Mouse (Mus musculus): ENCODE results near the gene Paxx. TPM values are rescaled to one million over a fixed set of nuclear protein-coding genes. Genes with fewer than 3 reads are reported as not detected.

The Paxx gene
- polyA plus RNA-seq, 1 experiment from 2014 or later, result 31.1 TPM

GRCm38 (mm10) chr2:25461407-25461806, 513 bp upstream of the Paxx start:
- peaks cover 36% of the 10 kb centered on the region for H3K4me1 ChIP-seq (replicated peaks)
- peak overlapping the region; percentile 67 for H3K4me3 ChIP-seq
- H3K36me3 ChIP-seq, result no peaks in the 10 kb centered on the region
- no peaks in the 10 kb centered on the region for H3K27me3 ChIP-seq
- no peak for ATAC-seq (replicated peaks; ENCODE audit: insufficient number of reproducible peaks, insufficient read depth, low FRiP score, low read depth)
- no peaks in the 10 kb centered on the region for H3K9me3 ChIP-seq (replicated peaks)
- WGBS, result 21% methylated on average over 3 of the region's 3 CpGs
- H3K9ac ChIP-seq, result peak overlapping the region; percentile 57
- peak overlapping the region; percentile 85 for H3K4me2 ChIP-seq
- peak overlapping the region; percentile 92 for H3K27ac ChIP-seq

DNA sequence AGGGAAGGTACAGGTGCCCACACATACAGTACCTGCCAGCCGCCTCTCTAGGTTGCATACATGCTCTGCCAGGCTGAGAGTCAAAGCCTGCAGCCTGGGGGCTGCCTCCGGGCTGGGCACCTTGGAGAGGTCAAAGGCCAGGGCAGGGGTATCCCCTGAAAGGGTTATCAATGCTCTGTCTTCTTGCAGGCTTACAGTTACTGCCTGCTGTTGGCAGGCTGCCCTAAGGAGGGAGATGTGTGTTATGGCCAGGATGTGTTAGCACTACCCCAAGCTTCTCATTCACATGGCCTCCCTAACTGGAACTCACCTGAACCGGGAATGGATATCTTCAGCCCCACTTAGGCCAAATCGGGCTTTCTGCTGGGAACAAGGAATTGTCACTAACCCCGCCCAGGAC, 759 bp downstream of the Paxx start:
- peak overlapping the region; percentile 85 for H3K4me2 ChIP-seq
- no peaks in the 10 kb centered on the region for H3K27me3 ChIP-seq
- peaks cover 38% of the 10 kb centered on the region for H3K4me1 ChIP-seq (replicated peaks)
- no peaks in the 10 kb centered on the region for H3K36me3 ChIP-seq
- 24% methylated on average over 5 of the region's 5 CpGs for WGBS
- peak overlapping the region; percentile 67 for H3K4me3 ChIP-seq
- no peak for ATAC-seq (replicated peaks; ENCODE audit: insufficient number of reproducible peaks, insufficient read depth, low FRiP score, low read depth)
- no peaks in the 10 kb centered on the region for H3K9me3 ChIP-seq (replicated peaks)
- H3K9ac ChIP-seq, result peak overlapping the region; percentile 72
- H3K27ac ChIP-seq, result peak overlapping the region; percentile 92

DNA sequence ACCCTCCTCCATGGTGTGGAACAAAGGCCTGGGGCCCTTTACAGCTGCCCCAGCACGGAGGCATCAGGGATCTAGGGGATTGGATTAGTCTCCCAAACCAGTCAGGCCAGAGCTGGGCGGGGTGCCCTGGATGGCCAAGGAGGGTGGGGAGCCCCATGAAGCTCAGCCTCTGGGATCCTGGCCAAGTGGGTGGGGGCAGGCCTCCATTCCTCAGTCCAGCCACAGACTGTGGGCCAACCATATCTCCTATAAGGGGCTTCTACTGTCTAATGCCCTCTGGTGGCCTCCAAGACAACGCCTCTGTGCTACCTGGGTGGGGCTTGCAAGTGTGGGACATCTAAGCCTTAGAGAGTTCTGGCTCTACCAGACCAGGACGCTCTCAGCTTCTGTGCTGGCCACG, 2.0 kb downstream of the Paxx start:
- Histone ChIP-seq H3K9me3 (replicated peaks) (no peaks in the 10 kb centered on the region), H3K4me3 (no peak overlapping the region), H3K9ac (no peak overlapping the region), H3K27me3 (no peaks in the 10 kb centered on the region), H3K4me2 (no peak overlapping the region), H3K36me3 (no peaks in the 10 kb centered on the region), H3K27ac (no peak overlapping the region), H3K4me1 (replicated peaks) (peaks cover 38% of the 10 kb centered on the region)
- WGBS, result 65% methylated on average over 5 of the region's 5 CpGs
- ATAC-seq (replicated peaks; ENCODE audit: insufficient number of reproducible peaks, insufficient read depth, low FRiP score, low read depth), result no peak

DNA sequence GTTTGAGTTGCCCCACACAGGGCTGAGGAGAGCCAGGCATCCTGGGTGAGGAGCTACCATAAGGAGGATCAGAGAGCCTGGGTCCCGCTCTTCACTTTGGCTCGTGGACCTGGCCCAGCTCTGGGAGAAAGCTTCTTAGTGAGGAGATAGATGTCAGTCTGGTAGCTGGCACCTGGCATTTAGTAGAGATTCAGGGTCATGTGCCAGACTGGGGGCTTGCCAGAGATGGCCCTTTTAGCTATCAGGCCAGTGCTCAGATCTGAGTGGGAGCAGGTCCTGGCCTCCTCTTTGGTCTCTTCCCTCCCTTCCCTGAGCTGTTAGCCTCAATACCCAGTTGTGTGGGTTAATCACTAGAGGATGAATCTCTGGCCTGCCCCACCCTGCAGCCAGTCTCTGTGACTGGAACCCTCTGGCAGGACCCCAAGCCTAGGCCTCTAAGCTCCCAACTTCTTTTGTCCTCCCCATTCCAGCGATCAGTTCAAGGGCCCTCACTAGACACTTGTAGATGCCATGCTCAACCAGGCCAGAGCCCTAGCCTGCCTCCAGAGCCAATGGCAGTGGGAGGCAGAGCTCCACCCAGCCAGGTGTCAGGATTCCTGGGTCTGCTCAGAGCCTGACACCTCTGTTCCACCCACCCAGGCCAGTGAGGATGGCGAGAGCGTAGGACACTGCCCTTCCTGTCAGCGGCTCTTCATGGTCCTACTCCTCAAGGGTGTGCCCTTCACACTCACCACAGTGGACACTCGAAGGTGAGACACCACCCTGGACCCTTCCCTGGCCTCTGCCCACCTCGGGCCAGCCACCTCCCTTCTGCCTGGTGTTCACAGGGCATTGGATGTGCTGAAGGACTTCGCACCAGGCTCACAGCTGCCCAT, 3.6 kb downstream of the Paxx start:
- Histone ChIP-seq H3K9me3 (replicated peaks) (no peaks in the 10 kb centered on the region), H3K4me3 (no peak overlapping the region), H3K27ac (no peak overlapping the region), H3K4me2 (no peak overlapping the region), H3K4me1 (replicated peaks) (peaks cover 38% of the 10 kb centered on the region), H3K27me3 (no peaks in the 10 kb centered on the region), H3K36me3 (no peaks in the 10 kb centered on the region), H3K9ac (no peak overlapping the region)
- 83% methylated on average over 9 of the region's 9 CpGs for WGBS
- ATAC-seq (replicated peaks; ENCODE audit: insufficient number of reproducible peaks, insufficient read depth, low FRiP score, low read depth), result no peak

DNA sequence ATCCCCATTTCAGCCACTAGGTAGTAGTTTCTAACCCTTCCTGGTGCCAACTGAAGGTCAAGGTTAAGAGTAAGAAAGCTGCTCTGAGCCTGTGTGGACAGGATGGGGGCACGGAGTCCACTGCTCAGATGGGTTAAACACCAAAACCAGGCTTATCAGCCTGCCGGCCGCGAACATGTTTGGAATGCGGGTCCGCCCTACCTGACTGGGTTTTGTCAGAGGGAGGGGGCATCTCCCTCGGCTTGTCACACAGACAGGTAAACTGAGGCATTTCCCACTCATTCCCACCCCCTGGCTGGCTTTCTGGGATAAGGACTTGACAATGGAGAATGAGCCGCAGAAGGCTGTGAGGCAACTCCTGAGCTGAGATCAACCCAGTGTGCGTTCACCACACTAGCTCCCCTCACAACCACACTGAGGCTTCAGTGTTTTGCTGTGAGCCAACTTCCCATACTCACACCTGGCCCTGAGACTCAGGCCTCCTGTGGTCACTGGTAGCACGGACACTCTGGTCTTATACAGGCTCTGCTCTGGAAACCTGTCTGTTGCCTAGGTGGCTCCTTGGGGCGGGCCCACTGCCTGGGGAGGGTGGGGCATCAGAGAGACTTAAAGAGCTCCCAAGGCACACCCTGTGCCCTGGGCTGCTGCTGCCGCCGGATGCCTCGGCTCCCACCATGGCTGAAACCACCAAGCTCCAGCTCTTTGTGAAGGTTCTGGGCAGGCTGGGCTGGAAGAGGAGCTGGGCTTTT, 4.5 kb downstream of the Paxx start, which contains the start of gene Clic3:
TSS of gene Clic3 (plus strand) at position 634 of the 749 bp plus-strand sequence.
- Histone ChIP-seq H3K4me3 (no peak within 1 kb of the TSS), H3K27ac (no peak within 1 kb of the TSS), H3K27me3 (no peaks in the 10 kb centered on the region), H3K36me3 (no peaks in the 10 kb centered on the region), H3K4me1 (replicated peaks) (peaks cover 34% of the 10 kb centered on the region), H3K4me2 (no peak within 1 kb of the TSS), H3K9me3 (replicated peaks) (no peaks in the 10 kb centered on the region), H3K9ac (no peak within 1 kb of the TSS)
- no peak for ATAC-seq (replicated peaks; ENCODE audit: insufficient number of reproducible peaks, insufficient read depth, low FRiP score, low read depth)
- 46% methylated on average over 14 of the region's 14 CpGs for WGBS

GRCm38 (mm10) chr2:25452951-25453350, 7.9 kb downstream of the Paxx start:
- no peak overlapping the region for H3K4me2 ChIP-seq
- no peak overlapping the region for H3K4me3 ChIP-seq

GRCm38 (mm10) chr2:25450853-25451647, 9.8 kb downstream of the Paxx start:
- H3K4me1 ChIP-seq (replicated peaks), result peaks cover 4% of the 10 kb centered on the region
- H3K9ac ChIP-seq, result no peak overlapping the region
- H3K9me3 ChIP-seq (replicated peaks), result no peaks in the 10 kb centered on the region
- 75% methylated on average over 8 of the region's 8 CpGs for WGBS
- no peak for ATAC-seq (replicated peaks; ENCODE audit: insufficient number of reproducible peaks, insufficient read depth, low FRiP score, low read depth)
- no peak overlapping the region for H3K27ac ChIP-seq
- H3K4me2 ChIP-seq, result no peak overlapping the region
- no peaks in the 10 kb centered on the region for H3K27me3 ChIP-seq
- peaks cover 6% of the 10 kb centered on the region; the same call in 1 of the 2 replicates for H3K36me3 ChIP-seq
- no peak overlapping the region for H3K4me3 ChIP-seq

More at GRCm38 (mm10) chr2:25452951-25453350, 7.9 kb downstream of the Paxx start:
- H3K9ac ChIP-seq, result no peak overlapping the region
- peaks cover 11% of the 10 kb centered on the region for H3K4me1 ChIP-seq (replicated peaks)
- H3K36me3 ChIP-seq, result no peaks in the 10 kb centered on the region
- no peak overlapping the region for H3K27ac ChIP-seq
- 46% methylated on average over 1 of the region's 1 CpGs for WGBS
- ATAC-seq (replicated peaks; ENCODE audit: insufficient number of reproducible peaks, insufficient read depth, low FRiP score, low read depth), result no peak
- no peaks in the 10 kb centered on the region for H3K27me3 ChIP-seq
- no peaks in the 10 kb centered on the region for H3K9me3 ChIP-seq (replicated peaks)

- Histone ChIP-seq H3K9me3 (replicated peaks) (no peaks in the 10 kb centered on the region), H3K27ac (no peak overlapping the region), H3K9ac (no peak overlapping the region), H3K27me3 (no peaks in the 10 kb centered on the region), H3K36me3 (peaks cover 6% of the 10 kb centered on the region; the same call in 1 of the 2 replicates), H3K4me3 (no peak overlapping the region), H3K4me1 (replicated peaks) (no peaks in the 10 kb centered on the region), H3K4me2 (no peak overlapping the region)
- no peak for ATAC-seq (replicated peaks; ENCODE audit: insufficient number of reproducible peaks, insufficient read depth, low FRiP score, low read depth)
- 83% methylated on average over 14 of the region's 14 CpGs for WGBS
Observed at GRCm38 (mm10) chr2:25442682-25443081, 18.2 kb downstream of the Paxx start.

GRCm38 (mm10) chr2:25441067-25441466, 19.8 kb downstream of the Paxx start:
- H3K9ac ChIP-seq, result no peak overlapping the region
- no peaks in the 10 kb centered on the region for H3K9me3 ChIP-seq (replicated peaks)
- H3K4me3 ChIP-seq, result no peak overlapping the region
- ATAC-seq (replicated peaks; ENCODE audit: insufficient number of reproducible peaks, insufficient read depth, low FRiP score, low read depth), result no peak
- no peaks in the 10 kb centered on the region for H3K4me1 ChIP-seq (replicated peaks)
- 79% methylated on average over 20 of the region's 20 CpGs for WGBS
- no peaks in the 10 kb centered on the region; the same call in 1 of the 2 replicates for H3K36me3 ChIP-seq
- H3K4me2 ChIP-seq, result no peak overlapping the region
- H3K27me3 ChIP-seq, result no peaks in the 10 kb centered on the region
- H3K27ac ChIP-seq, result no peak overlapping the region

- no peak overlapping the region for H3K4me2 ChIP-seq
- WGBS, result 81% methylated on average over 10 of the region's 10 CpGs
- H3K36me3 ChIP-seq, result no peaks in the 10 kb centered on the region; the same call in 1 of the 2 replicates
- no peak overlapping the region for H3K4me3 ChIP-seq
- no peak overlapping the region for H3K27ac ChIP-seq
- H3K9me3 ChIP-seq (replicated peaks), result no peaks in the 10 kb centered on the region
- no peaks in the 10 kb centered on the region for H3K4me1 ChIP-seq (replicated peaks)
- H3K27me3 ChIP-seq, result no peaks in the 10 kb centered on the region
- no peak for ATAC-seq (replicated peaks; ENCODE audit: insufficient number of reproducible peaks, insufficient read depth, low FRiP score, low read depth)
- no peak overlapping the region for H3K9ac ChIP-seq
Observed at GRCm38 (mm10) chr2:25436286-25436820, 24.5 kb downstream of the Paxx start.
